Mouse (Mus musculus): ENCODE measurements around the gene Hoxd9. TPM values are rescaled to one million over a fixed set of nuclear protein-coding genes. Genes with fewer than 3 reads are reported as not detected.

The Hoxd9 gene
- polyA plus RNA-seq, 1 experiment, result not detected

DNA sequence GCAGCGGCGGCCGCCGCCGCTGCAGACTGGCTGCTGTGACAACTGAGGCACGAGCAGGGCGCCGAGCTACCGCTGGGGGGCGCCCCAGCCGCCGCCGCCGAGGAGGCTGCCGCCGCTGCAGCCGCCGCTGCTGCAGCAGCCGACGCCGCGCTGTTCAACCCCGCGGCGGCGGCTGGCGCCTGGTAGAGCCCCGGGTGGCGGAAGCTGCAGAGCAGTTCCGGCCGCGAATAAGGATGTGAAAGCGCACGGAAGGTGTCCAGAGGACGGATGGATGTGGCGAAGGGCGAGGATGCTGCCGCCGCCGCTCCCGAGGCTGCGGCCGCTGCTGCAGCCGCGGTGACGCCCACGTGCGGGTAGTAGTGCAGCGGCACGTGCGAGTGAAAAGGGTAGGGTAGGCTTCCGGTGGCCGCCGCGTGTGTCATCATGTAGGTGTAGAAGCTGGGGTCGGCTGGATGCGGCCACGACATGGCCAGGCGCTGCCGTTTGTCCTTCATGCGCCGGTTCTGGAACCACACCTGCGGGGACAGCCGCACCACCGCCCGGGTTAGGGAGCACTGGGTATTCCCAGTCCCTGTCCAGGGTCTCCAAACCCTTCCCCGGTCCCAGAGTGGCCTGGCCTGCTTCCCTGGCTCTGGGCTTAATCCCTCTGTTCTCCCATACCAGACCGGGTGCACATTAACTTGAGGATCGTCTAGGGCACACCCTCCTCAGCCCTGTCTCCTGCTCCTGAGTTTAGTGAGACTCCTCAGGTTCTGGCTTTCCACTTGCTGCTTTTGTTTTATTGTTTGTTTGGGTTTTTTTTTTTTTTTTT lies 41.5 kb upstream of the Hoxd9 start:
- H3K36me3 ChIP-seq (ENCODE audit: control insufficient read depth, insufficient read depth), result no peaks in the 10 kb centered on the region
- H3K27me3 ChIP-seq (ENCODE audit: control insufficient read depth, insufficient read depth, insufficient read length), result peaks cover 43% of the 10 kb centered on the region
- no peak overlapping the region for H3K4me3 ChIP-seq (ENCODE audit: insufficient read depth, poor library complexity, severe bottlenecking)
- H3ac ChIP-seq (ENCODE audit: control insufficient read depth, insufficient read length, low read depth), result no peak overlapping the region
- H3K79me2 ChIP-seq (ENCODE audit: control insufficient read depth, insufficient read depth), result no peaks in the 10 kb centered on the region
- TF ChIP-seq MYOD1 (IDR thresholded peaks at IDR 0.05; ENCODE audit: control insufficient read depth, insufficient read length, low read depth) (no peak), MYOG (IDR thresholded peaks at IDR 0.05; ENCODE audit: control insufficient read depth, extremely low read depth, insufficient read length) (no peak), CEBPB (IDR thresholded peaks at IDR 0.05; ENCODE audit: low read depth) (no peak), CTCF (IDR thresholded peaks at IDR 0.05; ENCODE audit: control insufficient read depth, insufficient read depth, insufficient read length) (no peak), FOSL1 (IDR thresholded peaks at IDR 0.05; ENCODE audit: insufficient read depth, low read length, poor library complexity, severe bottlenecking) (no peak), MAX (IDR thresholded peaks at IDR 0.05) (no peak), USF1 (IDR thresholded peaks at IDR 0.05; ENCODE audit: low read depth) (no peak)
- no peaks in the 10 kb centered on the region for H3K79me3 ChIP-seq (ENCODE audit: low read depth)

DNA sequence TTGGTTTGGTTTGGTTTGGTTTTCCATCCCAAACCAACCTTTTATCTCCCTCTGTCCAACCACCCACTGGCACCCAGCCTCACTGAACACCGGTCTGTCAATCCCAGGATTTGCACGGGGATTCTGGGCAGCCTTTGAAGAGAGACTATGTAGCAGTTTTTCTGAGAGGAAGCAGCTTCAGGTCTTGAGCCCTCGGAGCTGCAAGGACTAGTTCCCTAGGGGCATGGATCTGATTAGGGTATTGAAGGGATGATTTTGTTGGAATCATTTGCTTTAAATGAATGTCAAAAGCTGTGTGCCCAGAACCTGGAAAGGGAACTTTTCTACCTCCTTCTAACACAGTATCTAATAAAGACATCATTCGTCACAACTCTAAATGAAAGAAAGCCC lies 40.9 kb upstream of the Hoxd9 start:
- no peaks in the 10 kb centered on the region for H3K79me2 ChIP-seq (ENCODE audit: control insufficient read depth, insufficient read depth)
- H3ac ChIP-seq (ENCODE audit: control insufficient read depth, insufficient read length, low read depth), result no peak overlapping the region
- H3K36me3 ChIP-seq (ENCODE audit: control insufficient read depth, insufficient read depth), result no peaks in the 10 kb centered on the region
- H3K79me3 ChIP-seq (ENCODE audit: low read depth), result no peaks in the 10 kb centered on the region
- no peak overlapping the region for H3K4me3 ChIP-seq (ENCODE audit: insufficient read depth, poor library complexity, severe bottlenecking)
- TF ChIP-seq CEBPB (IDR thresholded peaks at IDR 0.05; ENCODE audit: low read depth) (no peak), MYOD1 (IDR thresholded peaks at IDR 0.05; ENCODE audit: control insufficient read depth, insufficient read length, low read depth) (no peak), USF1 (IDR thresholded peaks at IDR 0.05; ENCODE audit: low read depth) (no peak), MAX (IDR thresholded peaks at IDR 0.05) (no peak), CTCF (IDR thresholded peaks at IDR 0.05; ENCODE audit: control insufficient read depth, insufficient read depth, insufficient read length) (no peak), FOSL1 (IDR thresholded peaks at IDR 0.05; ENCODE audit: insufficient read depth, low read length, poor library complexity, severe bottlenecking) (no peak), MYOG (IDR thresholded peaks at IDR 0.05; ENCODE audit: control insufficient read depth, extremely low read depth, insufficient read length) (no peak)
- H3K27me3 ChIP-seq (ENCODE audit: control insufficient read depth, insufficient read depth, insufficient read length), result peaks cover 47% of the 10 kb centered on the region

DNA sequence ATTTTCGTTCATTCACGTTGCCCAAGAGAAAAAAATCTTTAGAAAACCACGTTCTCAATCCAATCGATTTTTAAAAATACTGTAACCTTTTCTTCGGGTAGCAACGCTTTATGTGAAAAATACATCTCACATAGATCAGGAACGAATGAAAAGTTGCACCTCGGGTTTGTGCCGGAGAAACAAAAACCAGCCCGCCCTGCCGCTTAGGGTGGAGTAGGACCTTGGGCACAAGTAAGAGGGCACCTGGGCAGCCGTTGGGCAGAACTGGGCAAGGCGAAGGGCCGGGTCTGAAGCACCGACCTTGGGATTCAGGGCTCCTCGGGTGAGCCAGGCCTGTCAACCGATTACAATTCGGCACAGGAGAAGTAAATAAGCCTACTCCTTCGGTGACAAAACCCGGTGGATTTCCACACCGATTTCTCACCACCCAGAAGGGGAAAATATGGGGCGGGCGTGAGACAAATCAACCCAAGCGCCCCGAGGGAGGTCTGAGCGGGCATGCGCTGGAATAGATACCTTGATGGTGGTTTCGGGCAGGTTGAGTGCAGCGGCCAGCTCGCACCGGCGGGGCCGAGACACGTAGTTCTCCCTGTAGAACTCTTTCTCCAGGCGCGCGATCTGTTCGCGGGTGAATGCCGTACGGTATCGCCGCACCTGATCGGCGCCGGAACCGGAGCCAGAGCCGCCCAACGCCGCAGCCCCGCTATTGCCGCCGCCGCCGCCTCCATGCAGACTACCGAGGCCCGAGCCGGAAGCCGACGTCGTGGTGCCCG lies 40.1 kb upstream of the Hoxd9 start:
- Histone ChIP-seq H3K79me2 (ENCODE audit: control insufficient read depth, insufficient read depth) (no peaks in the 10 kb centered on the region), H3K27me3 (ENCODE audit: control insufficient read depth, insufficient read depth, insufficient read length) (peaks cover 48% of the 10 kb centered on the region), H3ac (ENCODE audit: control insufficient read depth, insufficient read length, low read depth) (no peak overlapping the region), H3K79me3 (ENCODE audit: low read depth) (no peaks in the 10 kb centered on the region), H3K4me3 (ENCODE audit: insufficient read depth, poor library complexity, severe bottlenecking) (no peak overlapping the region), H3K36me3 (ENCODE audit: control insufficient read depth, insufficient read depth) (no peaks in the 10 kb centered on the region)
- TF ChIP-seq CTCF (IDR thresholded peaks at IDR 0.05; ENCODE audit: control insufficient read depth, insufficient read depth, insufficient read length) (no peak), FOSL1 (IDR thresholded peaks at IDR 0.05; ENCODE audit: insufficient read depth, low read length, poor library complexity, severe bottlenecking) (no peak), USF1 (IDR thresholded peaks at IDR 0.05; ENCODE audit: low read depth) (no peak), MYOG (IDR thresholded peaks at IDR 0.05; ENCODE audit: control insufficient read depth, extremely low read depth, insufficient read length) (no peak), MAX (IDR thresholded peaks at IDR 0.05) (no peak), CEBPB (IDR thresholded peaks at IDR 0.05; ENCODE audit: low read depth) (no peak), MYOD1 (IDR thresholded peaks at IDR 0.05; ENCODE audit: control insufficient read depth, insufficient read length, low read depth) (no peak)

DNA sequence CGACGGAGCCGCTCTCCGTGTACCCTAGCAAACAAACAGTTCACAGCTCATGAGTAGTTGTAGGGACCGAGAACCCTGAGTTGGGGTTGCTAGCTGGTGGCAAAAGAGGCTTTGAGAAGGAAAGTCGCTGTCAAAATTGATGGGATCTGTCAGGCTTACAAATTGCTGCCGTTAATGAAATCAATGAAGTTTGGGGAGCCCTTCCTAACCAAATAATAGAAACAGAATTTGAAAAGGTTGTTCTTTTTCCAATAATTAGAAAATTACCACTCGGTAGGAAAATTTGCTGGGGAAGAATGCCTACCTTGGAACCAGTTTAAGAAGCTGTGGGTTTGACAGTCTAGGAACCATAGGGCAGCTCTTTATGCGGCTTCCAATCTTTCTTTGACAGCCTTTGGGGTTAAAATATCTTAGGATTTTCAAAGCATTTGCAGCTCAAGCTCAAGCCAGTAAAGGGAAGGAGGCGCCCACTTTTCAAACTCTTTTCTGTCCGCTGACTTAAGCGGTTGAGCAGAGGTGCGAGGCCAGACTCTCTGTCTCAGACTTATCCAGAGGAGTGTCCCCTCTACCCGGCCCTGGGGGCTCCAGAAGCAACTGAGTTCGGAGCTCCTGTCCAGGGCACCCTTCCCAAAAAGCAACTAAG lies 39.4 kb upstream of the Hoxd9 start:
- no peak for TF ChIP-seq MYOG (IDR thresholded peaks at IDR 0.05; ENCODE audit: control insufficient read depth, extremely low read depth, insufficient read length)
- TF ChIP-seq MAX (IDR thresholded peaks at IDR 0.05), result no peak
- no peaks in the 10 kb centered on the region for H3K79me2 ChIP-seq (ENCODE audit: control insufficient read depth, insufficient read depth)
- no peaks in the 10 kb centered on the region for H3K36me3 ChIP-seq (ENCODE audit: control insufficient read depth, insufficient read depth)
- no peak overlapping the region for H3K4me3 ChIP-seq (ENCODE audit: insufficient read depth, poor library complexity, severe bottlenecking)
- H3K27me3 ChIP-seq (ENCODE audit: control insufficient read depth, insufficient read depth, insufficient read length), result peaks cover 50% of the 10 kb centered on the region
- no peaks in the 10 kb centered on the region for H3K79me3 ChIP-seq (ENCODE audit: low read depth)
- no peak overlapping the region for H3ac ChIP-seq (ENCODE audit: control insufficient read depth, insufficient read length, low read depth)

DNA sequence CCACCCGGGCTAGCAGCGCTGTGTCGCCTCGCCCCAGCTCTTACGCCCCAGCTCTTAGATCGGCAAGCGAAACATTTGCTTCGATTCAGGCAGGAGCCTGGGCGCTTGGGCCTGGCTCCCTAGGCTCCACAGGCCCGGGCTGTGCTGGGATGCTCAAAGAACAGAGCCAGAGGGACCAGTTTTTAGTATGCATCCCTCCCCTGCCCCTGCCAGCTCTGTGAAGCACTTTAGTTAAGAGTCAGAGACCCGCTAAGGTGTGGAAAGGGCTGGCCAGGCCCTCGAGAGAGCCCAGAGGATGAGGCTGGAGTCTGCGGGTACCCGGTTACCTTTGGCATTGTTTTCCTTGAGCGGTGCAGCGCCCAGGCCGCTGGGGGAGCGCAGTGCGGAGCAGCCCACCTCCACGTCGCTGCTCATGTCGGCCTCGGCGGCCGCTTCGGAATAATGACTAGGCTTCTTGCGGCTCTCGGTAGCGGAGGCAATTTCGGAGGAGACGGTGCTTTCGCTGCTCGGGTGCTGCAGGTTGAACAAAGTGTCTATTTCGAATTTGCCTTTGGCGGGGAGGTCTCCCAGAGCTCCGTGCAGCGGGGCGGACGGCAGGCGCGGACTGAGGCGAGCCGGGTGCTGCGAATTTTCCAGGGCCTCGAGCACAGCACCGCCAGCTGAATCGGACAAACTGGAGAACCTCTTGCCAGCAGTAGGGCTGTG lies 38.7 kb upstream of the Hoxd9 start:
- Histone ChIP-seq H3K79me2 (ENCODE audit: control insufficient read depth, insufficient read depth) (no peaks in the 10 kb centered on the region), H3K36me3 (ENCODE audit: control insufficient read depth, insufficient read depth) (no peaks in the 10 kb centered on the region), H3ac (ENCODE audit: control insufficient read depth, insufficient read length, low read depth) (no peak overlapping the region), H3K27me3 (ENCODE audit: control insufficient read depth, insufficient read depth, insufficient read length) (peaks cover 52% of the 10 kb centered on the region), H3K79me3 (ENCODE audit: low read depth) (no peaks in the 10 kb centered on the region), H3K4me3 (ENCODE audit: insufficient read depth, poor library complexity, severe bottlenecking) (no peak overlapping the region)
- TF ChIP-seq CEBPB (IDR thresholded peaks at IDR 0.05; ENCODE audit: low read depth), result no peak
- no peak for TF ChIP-seq MYOD1 (IDR thresholded peaks at IDR 0.05; ENCODE audit: control insufficient read depth, insufficient read length, low read depth)
- no peak for TF ChIP-seq USF1 (IDR thresholded peaks at IDR 0.05; ENCODE audit: low read depth)
- no peak for TF ChIP-seq FOSL1 (IDR thresholded peaks at IDR 0.05; ENCODE audit: insufficient read depth, low read length, poor library complexity, severe bottlenecking)
- TF ChIP-seq MAX (IDR thresholded peaks at IDR 0.05), result no peak
- TF ChIP-seq CTCF (IDR thresholded peaks at IDR 0.05; ENCODE audit: control insufficient read depth, insufficient read depth, insufficient read length), result no peak
- TF ChIP-seq MYOG (IDR thresholded peaks at IDR 0.05; ENCODE audit: control insufficient read depth, extremely low read depth, insufficient read length), result no peak

All from C2C12 (cell line).